Mouse (Mus musculus): ENCODE measurements at regions not wholly inside any gene's neighbourhood (a gene's known extent, or its start where the extent isn't known, plus 50 kb on each side); places are given as distances from the start of the nearest gene placed in this dataset.

- no peaks in the 10 kb centered on the region for H3K4me1 ChIP-seq (ENCODE audit: control insufficient read depth in 1 of 2, insufficient read depth in 2 of 2, low read length in 2 of 2)
- H3K9ac ChIP-seq (ENCODE audit: control insufficient read depth, low read depth, low read length, poor library complexity, severe bottlenecking): no peak overlapping the region
- H3K27me3 ChIP-seq (ENCODE audit: control insufficient read depth in 1 of 2, insufficient read depth in 2 of 2, low read length in 2 of 2): no peaks in the 10 kb centered on the region
- H3K4me3 ChIP-seq (ENCODE audit: control insufficient read depth in 1 of 2, insufficient read depth in 1 of 2, low read depth in 2 of 2, low read length in 2 of 2): no peak overlapping the region
- no peaks in the 10 kb centered on the region for H3K36me3 ChIP-seq (ENCODE audit: control insufficient read depth in 1 of 2, insufficient read depth in 2 of 2, low read length in 2 of 2)
- TF ChIP-seq GATA1 (IDR thresholded peaks at IDR 0.05; ENCODE audit: low read depth, low read length) (0 out of 2 replicates have a peak, but pooled peaks have one; percentile 12), POLR2A (IDR thresholded peaks at IDR 0.05; ENCODE audit: control insufficient read depth in 1 of 2, insufficient read depth in 1 of 2, low read depth in 1 of 2, low read length in 2 of 2, poor library complexity in 1 of 2) (no peak), MAFK (IDR thresholded peaks at IDR 0.05; ENCODE audit: borderline replicate concordance, low read depth, low read length) (no peak), SMC3 (IDR thresholded peaks at IDR 0.05; ENCODE audit: low read depth, low read length) (peak; percentile 81), CTCF (IDR thresholded peaks at IDR 0.05 in 2 of 3, conservative IDR thresholded peaks at IDR 0.05 in 1 of 3; ENCODE audit: control insufficient read depth in 1 of 3, insufficient read depth in 1 of 3, low read depth in 2 of 3, low read length in 3 of 3, poor library complexity in 1 of 3, severe bottlenecking in 1 of 3) (peak in 2 of 3 experiments; percentile 26 to 57; a peak in 3 of 6 replicates), ZC3H11A (IDR thresholded peaks at IDR 0.05; ENCODE audit: low read depth, low read length) (peak; percentile 50), RAD21 (IDR thresholded peaks at IDR 0.05; ENCODE audit: low read depth, low read length) (peak; percentile 76), ZMIZ1 (IDR thresholded peaks at IDR 0.05; ENCODE audit: low read depth, low read length) (no peak), POLR2AphosphoS2 (IDR thresholded peaks at IDR 0.05; ENCODE audit: low read length) (no peak)
- DNase-seq (ENCODE audit: low read depth, low spot score): peak; percentile 50
- H3K9me3 ChIP-seq (replicated peaks; ENCODE audit: insufficient read depth, low read length): no peaks in the 10 kb centered on the region
- H3K79me2 ChIP-seq (ENCODE audit: control insufficient read depth, insufficient read depth, low read length, poor library complexity): no peaks in the 10 kb centered on the region
- no peak overlapping the region for H3K27ac ChIP-seq (ENCODE audit: control insufficient read depth, low read depth, low read length)
These were observed 214.8 kb downstream of the Dmac1 start for GRCm38 (mm10) chr4:75063275-75063674.

- Histone ChIP-seq H3K4me3 (ENCODE audit: control insufficient read depth in 1 of 2, insufficient read depth in 1 of 2, low read depth in 2 of 2, low read length in 2 of 2) (no peak overlapping the region), H3K27ac (ENCODE audit: control insufficient read depth, low read depth, low read length) (no peak overlapping the region), H3K79me2 (ENCODE audit: control insufficient read depth, insufficient read depth, low read length, poor library complexity) (no peaks in the 10 kb centered on the region), H3K9ac (ENCODE audit: control insufficient read depth, low read depth, low read length, poor library complexity, severe bottlenecking) (no peak overlapping the region), H3K9me3 (replicated peaks; ENCODE audit: insufficient read depth, low read length) (no peaks in the 10 kb centered on the region), H3K4me1 (ENCODE audit: control insufficient read depth in 1 of 2, insufficient read depth in 2 of 2, low read length in 2 of 2) (no peaks in the 10 kb centered on the region), H3K36me3 (ENCODE audit: control insufficient read depth in 1 of 2, insufficient read depth in 2 of 2, low read length in 2 of 2) (peaks cover 0 to 4% of the 10 kb centered on the region in 2 experiments; a peak in 1 of 4 replicates), H3K27me3 (ENCODE audit: control insufficient read depth in 1 of 2, insufficient read depth in 2 of 2, low read length in 2 of 2) (no peaks in the 10 kb centered on the region)
- TF ChIP-seq UBTF (IDR thresholded peaks at IDR 0.05; ENCODE audit: borderline replicate concordance, insufficient read depth, low read depth, low read length) (no peak), GATA1 (IDR thresholded peaks at IDR 0.05; ENCODE audit: low read depth, low read length) (no peak), TAL1 (IDR thresholded peaks at IDR 0.05; ENCODE audit: low read length) (no peak), BHLHE40 (IDR thresholded peaks at IDR 0.05; ENCODE audit: borderline replicate concordance, low read depth, low read length) (no peak), ZMIZ1 (IDR thresholded peaks at IDR 0.05; ENCODE audit: low read depth, low read length) (no peak), TCF12 (IDR thresholded peaks at IDR 0.05; ENCODE audit: low read depth, low read length) (no peak), MAX (IDR thresholded peaks at IDR 0.05; ENCODE audit: low read length) (no peak), POLR2AphosphoS2 (IDR thresholded peaks at IDR 0.05; ENCODE audit: low read length) (no peak), RAD21 (IDR thresholded peaks at IDR 0.05; ENCODE audit: low read depth, low read length) (no peak), MYB (IDR thresholded peaks at IDR 0.05; ENCODE audit: low read depth, low read length) (no peak), NELFE (IDR thresholded peaks at IDR 0.05; ENCODE audit: low read depth, low read length) (no peak), MEF2A (IDR thresholded peaks at IDR 0.05; ENCODE audit: extremely low read depth, insufficient replicate concordance, low read depth, low read length, poor library complexity, severe bottlenecking) (no peak), GABPA (IDR thresholded peaks at IDR 0.05; ENCODE audit: low read depth, low read length) (no peak), E2F4 (IDR thresholded peaks at IDR 0.05; ENCODE audit: borderline replicate concordance, low read depth, low read length) (no peak), SMC3 (IDR thresholded peaks at IDR 0.05; ENCODE audit: low read depth, low read length) (no peak)
- no peak for DNase-seq (ENCODE audit: low read depth, low spot score)
These were observed 234.6 kb downstream of the Dmac1 start for GRCm38 (mm10) chr4:75043510-75043909.

All from MEL (cell line).